Mouse (Mus musculus) Patski (cell line): ENCODE measurements around the gene Gm47791. TPM values are rescaled to one million over a fixed set of nuclear protein-coding genes. Genes with fewer than 3 reads are reported as not detected.

Experiments
- ATAC-seq: fragments of 100-300 bp; one replicate; pipeline ENCODE4 v1.8.0; 2021
- CTCF ChIA-PET: fragments of 350-600 bp; sonication (Branson Sonifier 250); formaldehyde crosslinking; loops from one replicate; lab custom pipeline; 2022; ENCODE audit warnings: inconsistent platforms; lab: Charles Lee
- POLR2A ChIA-PET: fragments of 350-600 bp; sonication (Branson Sonifier 250); formaldehyde crosslinking; loops from one replicate; lab custom pipeline; 2022; ENCODE audit warnings: antibody characterized with exemption, inconsistent platforms; lab: Charles Lee
- DNase-seq: peaks from one replicate; pipeline ENCODE4 v3.0.0-alpha.2; 2011; ENCODE audit warnings: low read depth, low spot score
- H3K27me3 ChIP-seq: fragments of 371-371 bp; one replicate; pipeline ENCODE4 v1.5.1; 2021
- CTCF ChIP-seq: fragments of 100-300 bp; IDR thresholded peaks from one replicate; pipeline ENCODE4 v1.5.1; 2021
- in situ Hi-C: fragments of 300-500 bp; cut with MboI; formaldehyde crosslinking; loops from 3 replicates; pipeline ENCODE4 v1.11.1; 2018; ENCODE audit warnings: low pct_unique_long_range_greater_than_20kb, mixed read lengths
- polyA plus RNA-seq: library from polyadenylated mRNA; unstranded; gene quantifications from one replicate; pipeline ENCODE4 v1.2.3, GENCODE M21; 2021

Gene Gm47791
- not detected for polyA plus RNA-seq

DNA sequence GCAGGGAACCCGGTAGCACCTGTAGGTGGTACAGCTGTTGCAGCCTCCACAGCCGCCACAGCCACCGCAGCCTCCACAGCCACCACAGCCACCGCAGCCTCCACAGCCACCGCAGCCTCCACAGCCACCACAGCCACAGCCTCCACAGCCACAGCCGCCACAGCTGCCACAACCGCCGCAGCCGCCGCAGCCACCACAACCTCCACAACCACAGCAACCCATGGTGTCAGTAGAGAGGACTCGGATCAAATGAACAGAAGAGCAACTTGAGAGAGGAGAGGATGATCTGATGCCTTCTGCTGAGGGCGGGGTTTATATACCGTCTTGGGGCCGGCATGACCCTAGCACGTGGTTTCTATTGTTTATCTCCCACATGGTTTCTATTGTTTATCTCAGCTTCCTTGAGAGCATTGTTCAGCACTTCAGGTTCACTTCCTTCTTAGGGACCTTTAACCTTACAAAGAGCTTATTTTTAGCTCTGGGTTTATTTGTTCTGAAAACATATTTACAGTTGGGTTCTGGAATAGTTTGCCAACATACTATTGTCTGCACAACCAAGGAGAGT, at the start of gene Gm47791:
Gm47791 (minus strand) TSS at position 222 of the 565 bp plus-strand sequence.
- CTCF ChIA-PET = no interaction called here
- H3K27me3 ChIP-seq = no peaks in the 10 kb centered on the region
- POLR2A ChIA-PET = no interaction called here
- no peak for DNase-seq
- ATAC-seq = no peak
- in situ Hi-C loops = no loop called here
- no peak for TF ChIP-seq CTCF

DNA sequence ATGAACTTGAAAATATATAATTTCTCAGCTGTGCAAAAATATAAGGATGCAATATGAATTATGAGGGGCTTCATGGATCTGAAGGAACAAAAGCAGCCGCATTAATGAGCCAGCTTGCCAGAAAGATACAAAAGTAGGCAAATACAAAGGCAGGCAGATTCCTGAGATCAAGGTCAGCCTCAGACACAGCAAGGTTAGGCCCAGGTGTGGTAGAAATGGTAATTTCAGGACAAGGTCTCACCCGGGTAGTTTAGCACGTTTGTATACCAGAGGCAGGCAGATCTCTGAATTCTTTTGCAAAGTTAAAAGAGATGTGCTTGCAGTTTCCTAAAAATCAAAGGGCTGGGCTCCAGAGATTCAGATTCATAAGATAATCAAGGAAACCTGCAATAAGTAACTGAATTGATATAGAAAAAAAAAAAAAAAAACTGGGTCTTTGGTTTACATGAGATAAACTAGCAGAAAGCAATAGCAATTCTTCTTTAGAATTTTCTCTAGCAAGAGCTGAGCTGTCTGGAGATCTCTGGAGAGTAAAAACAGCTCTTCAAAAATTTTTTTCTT, 49.7 kb upstream of the Gm47791 start:
- in situ Hi-C loops = no loop called here
- CTCF ChIA-PET = interaction anchor here (0.8 to 1.0 kb wide), 2 partner anchors 9 to 19 kb away, joined by 3 to 4 read pairs; no protein-coding TSS in a partner anchor
- POLR2A ChIA-PET = interaction anchor here (0.5 to 1.0 kb wide), 4 partner anchors 9 to 58 kb away, joined by 3 to 7 read pairs (median 6); no protein-coding TSS in a partner anchor
- ATAC-seq (no peak), DNase-seq (no peak)
- TF ChIP-seq CTCF = no peak
- H3K27me3 ChIP-seq = no peaks in the 10 kb centered on the region

DNA sequence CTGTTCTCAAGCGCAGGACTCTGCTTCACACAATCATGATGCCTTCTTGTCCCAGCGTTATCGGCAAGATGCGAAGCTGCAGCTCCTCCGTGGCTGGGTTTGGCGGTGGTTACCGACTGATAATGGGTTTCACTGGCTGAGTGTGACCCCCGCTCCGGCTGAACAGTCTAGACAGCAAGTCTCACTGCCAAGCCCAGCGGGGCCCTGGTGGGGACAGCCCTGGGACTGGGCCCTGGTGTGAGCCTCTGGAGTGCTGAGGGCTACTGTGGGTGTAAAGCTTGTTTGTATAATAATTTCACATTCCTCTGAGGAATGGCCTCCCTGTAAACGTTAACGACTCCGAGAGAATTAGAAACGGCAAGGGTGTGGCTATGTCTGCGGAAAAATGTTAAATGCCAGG, 49.1 kb upstream of the Gm47791 start:
- TF ChIP-seq CTCF = no peak
- H3K27me3 ChIP-seq = no peaks in the 10 kb centered on the region
- ChIA-PET CTCF (interaction anchor here (0.8 to 1.0 kb wide), 2 partner anchors 9 to 18 kb away, joined by 3 to 4 read pairs; no protein-coding TSS in a partner anchor), POLR2A (interaction anchor here (0.7 kb wide), 1 partner anchor 58 kb away, joined by 6 read pairs; no protein-coding TSS in a partner anchor)
- DNase-seq (no peak), ATAC-seq (no peak)
- in situ Hi-C loops = no loop called here

DNA sequence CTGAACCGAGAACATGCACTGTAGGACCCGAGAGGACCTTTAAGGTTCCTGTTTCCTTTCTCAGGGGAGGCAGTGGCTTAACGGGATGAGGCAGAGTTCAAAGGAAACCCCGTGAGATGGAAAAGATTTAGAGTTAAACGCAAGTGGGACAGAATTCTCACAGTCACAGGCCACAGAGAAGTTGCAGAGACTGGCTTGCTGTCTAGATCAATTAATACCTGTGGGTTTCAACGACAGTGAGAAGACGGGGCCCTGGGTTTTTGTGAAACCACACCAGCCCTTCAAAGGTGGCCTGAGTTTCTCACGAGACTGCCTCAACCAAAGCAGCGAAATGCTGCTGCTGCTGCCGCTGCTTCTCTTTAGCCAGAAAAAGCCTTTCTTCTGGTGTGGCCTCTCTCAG, 48.3 kb upstream of the Gm47791 start:
- CTCF ChIA-PET = no interaction called here
- ATAC-seq = no peak
- DNase-seq = no peak
- TF ChIP-seq CTCF = no peak
- in situ Hi-C loops = no loop called here
- POLR2A ChIA-PET = no interaction called here
- H3K27me3 ChIP-seq = no peaks in the 10 kb centered on the region

DNA sequence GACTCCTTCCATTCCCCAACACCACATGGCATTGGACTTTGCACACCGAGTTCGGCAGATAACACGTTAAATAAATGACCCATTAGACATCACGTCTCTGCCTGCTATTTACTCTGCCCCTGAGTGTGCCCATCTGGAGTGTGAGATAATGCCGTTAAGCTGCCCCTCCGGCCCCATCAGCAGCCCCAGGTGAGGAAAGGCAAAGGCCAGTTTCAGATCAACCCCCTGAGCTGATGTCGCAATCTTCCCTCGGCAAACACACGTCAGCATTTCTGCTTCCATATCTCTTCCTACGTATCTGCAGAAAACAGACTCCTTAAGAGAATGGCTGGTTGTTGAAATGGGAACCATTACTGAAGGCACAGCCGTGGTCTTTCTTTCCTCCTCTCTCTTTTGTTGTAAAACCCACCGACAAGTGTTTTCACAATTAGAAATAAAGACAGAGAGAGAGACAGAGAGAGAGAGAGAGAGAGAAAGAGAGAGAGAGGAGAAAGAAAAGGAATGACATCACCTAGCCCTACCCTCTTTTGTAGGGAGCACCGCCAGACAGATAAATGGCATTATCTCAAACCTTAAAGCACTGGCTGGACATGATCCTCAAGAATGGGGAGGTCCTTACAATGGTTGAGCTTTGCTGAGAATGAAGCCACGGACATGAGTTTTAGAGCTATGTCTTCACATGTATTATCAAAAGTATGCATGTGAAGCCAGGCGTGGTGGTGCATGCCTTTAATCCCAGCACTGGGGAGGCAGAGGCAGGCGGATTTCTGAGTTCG, 45.1 kb upstream of the Gm47791 start:
- no peaks in the 10 kb centered on the region for H3K27me3 ChIP-seq
- DNase-seq (no peak), ATAC-seq (no peak)
- ChIA-PET CTCF (no interaction called here), POLR2A (interaction anchor here (0.6 kb wide), 1 partner anchor 1605 kb away, joined by 5 read pairs; no protein-coding TSS in a partner anchor)
- in situ Hi-C loops = no loop called here
- TF ChIP-seq CTCF = no peak

DNA sequence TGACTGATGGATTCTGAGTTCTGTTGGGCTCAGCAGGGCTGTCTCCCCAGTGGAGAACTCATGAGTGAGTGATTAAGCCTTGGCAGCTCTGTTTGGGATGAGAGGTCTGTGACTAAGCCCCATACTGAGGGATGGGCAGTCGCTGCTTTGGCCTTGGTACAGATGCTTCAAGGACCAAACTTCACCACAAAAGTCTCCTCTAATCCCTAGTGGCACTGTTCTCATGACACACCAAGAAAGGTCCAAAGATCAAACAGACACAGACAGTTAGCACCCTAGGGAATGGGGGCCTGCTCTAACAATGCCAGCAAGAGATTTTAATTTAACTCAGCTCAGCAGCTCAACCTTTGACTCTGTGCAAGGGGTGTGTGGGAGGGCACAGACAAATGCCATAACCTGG, 40.7 kb upstream of the Gm47791 start:
- no peak for TF ChIP-seq CTCF
- ChIA-PET POLR2A (interaction anchor here (0.6 to 1.8 kb wide), 2 partner anchors 10 to 20 kb away, joined by 6 to 9 read pairs; no protein-coding TSS in a partner anchor), CTCF (interaction anchor here (0.9 kb wide), 2 partner anchors 29 to 175 kb away, joined by 3 read pairs; no protein-coding TSS in a partner anchor)
- no peaks in the 10 kb centered on the region for H3K27me3 ChIP-seq
- DNase-seq = no peak
- in situ Hi-C loops = no loop called here
- ATAC-seq = no peak

DNA sequence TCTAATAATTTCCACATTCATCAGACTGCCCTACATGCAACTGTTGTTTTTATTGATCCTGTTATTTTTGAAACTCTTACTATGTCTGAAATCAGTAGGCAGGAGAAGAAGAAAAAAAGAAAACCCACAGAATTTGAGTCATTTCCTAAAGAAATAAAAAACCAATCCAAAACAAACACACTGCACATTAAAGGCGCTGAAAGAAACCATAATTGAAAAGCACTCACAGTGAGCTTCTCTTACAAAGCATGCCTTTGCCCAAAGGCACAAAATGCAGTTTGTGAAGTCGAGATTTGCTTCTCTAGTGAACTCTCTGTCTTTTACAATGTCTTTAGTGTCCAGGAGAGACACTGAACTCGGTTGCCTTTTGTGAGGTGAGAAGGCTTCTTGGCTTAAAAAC, 37.5 kb upstream of the Gm47791 start:
- ATAC-seq (no peak), DNase-seq (no peak)
- no peaks in the 10 kb centered on the region for H3K27me3 ChIP-seq
- no peak for TF ChIP-seq CTCF
- in situ Hi-C loops = no loop called here
- CTCF ChIA-PET = interaction anchor here (1.1 to 3.3 kb wide), 2 partner anchors 11 to 22 kb away, joined by 3 to 14 read pairs; no protein-coding TSS in a partner anchor
- POLR2A ChIA-PET = no interaction called here

DNA sequence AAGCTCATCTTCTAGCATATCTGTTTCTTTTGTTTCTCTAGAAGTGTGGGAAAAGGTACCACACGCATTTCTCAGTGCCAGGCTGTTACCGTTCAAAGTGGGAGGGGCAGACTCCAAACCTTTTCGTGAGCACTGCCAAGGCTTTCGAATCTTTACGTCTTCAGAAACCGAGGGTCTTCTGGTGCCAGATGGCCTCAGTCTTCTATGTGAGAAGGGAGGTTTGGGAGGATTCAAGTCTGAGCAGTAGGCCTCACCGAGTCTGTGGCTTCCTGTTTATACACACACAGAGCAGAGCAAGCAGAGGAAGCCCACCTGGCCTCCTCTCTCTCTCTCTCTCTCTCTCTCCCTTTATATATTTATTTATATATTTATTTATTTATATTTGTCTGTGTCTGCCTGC, 36.2 kb upstream of the Gm47791 start:
- TF ChIP-seq CTCF = no peak
- POLR2A ChIA-PET = no interaction called here
- no peaks in the 10 kb centered on the region for H3K27me3 ChIP-seq
- DNase-seq = no peak
- CTCF ChIA-PET = interaction anchor here (1.0 to 3.3 kb wide), 3 partner anchors 10 to 20 kb away, joined by 3 to 14 read pairs (median 4); no protein-coding TSS in a partner anchor
- ATAC-seq = no peak
- in situ Hi-C loops = no loop called here

DNA sequence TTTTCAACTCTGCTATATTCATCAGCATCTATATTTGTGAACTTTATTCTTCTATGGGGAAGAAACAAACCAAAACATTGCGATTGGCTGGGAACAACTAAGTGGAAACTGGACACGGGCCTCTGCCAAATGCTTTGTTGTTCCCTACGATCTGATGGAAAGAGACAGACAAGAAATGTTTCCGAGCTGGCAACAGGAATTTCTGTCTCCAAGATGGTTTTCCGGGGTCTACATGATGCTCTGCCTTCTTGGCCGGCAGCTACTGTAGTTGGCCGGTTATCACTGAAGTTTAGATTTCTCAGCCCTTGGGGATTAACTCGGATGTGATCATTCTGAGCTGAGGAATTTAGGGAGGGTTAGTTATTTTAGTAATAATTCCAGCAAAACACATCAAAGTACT, 35.3 kb upstream of the Gm47791 start:
- DNase-seq = no peak
- no peak for TF ChIP-seq CTCF
- no peak for ATAC-seq
- CTCF ChIA-PET = interaction anchor here (1.0 to 3.3 kb wide), 3 partner anchors 9 to 19 kb away, joined by 3 to 14 read pairs (median 4); no protein-coding TSS in a partner anchor
- POLR2A ChIA-PET = no interaction called here
- in situ Hi-C loops = no loop called here
- H3K27me3 ChIP-seq = no peaks in the 10 kb centered on the region

DNA sequence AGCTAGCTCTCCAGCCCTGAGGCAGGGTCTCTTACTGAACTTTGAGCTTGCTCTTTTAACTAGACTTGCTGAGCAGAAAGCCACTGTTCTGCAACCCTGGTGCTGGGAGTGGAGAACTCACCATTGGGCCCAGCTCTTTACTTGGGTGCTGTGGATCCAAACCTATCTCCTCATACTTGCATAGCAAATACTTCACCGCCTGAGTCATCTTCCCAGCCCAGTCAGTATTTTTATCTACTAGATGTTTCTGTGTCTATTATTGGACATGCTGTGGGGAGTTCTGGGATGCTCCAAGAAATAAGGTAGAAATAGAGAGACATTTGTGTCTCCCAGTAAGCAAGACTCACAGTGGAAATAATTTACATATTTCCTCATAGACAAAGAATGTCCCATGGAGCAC, 33.0 kb upstream of the Gm47791 start:
- POLR2A ChIA-PET = no interaction called here
- H3K27me3 ChIP-seq = no peaks in the 10 kb centered on the region
- no peak for DNase-seq
- CTCF ChIA-PET = interaction anchor here (0.9 to 2.1 kb wide), 2 partner anchors 10 to 21 kb away, joined by 4 to 7 read pairs; no protein-coding TSS in a partner anchor
- peak; percentile 71 for ATAC-seq
- in situ Hi-C loops = no loop called here
- no peak for TF ChIP-seq CTCF
